Mouse (Mus musculus): ENCODE measurements at regions not wholly inside any gene's neighbourhood (a gene's known extent, or its start where the extent isn't known, plus 50 kb on each side); places are given as distances from the start of the nearest gene placed in this dataset.

DNA sequence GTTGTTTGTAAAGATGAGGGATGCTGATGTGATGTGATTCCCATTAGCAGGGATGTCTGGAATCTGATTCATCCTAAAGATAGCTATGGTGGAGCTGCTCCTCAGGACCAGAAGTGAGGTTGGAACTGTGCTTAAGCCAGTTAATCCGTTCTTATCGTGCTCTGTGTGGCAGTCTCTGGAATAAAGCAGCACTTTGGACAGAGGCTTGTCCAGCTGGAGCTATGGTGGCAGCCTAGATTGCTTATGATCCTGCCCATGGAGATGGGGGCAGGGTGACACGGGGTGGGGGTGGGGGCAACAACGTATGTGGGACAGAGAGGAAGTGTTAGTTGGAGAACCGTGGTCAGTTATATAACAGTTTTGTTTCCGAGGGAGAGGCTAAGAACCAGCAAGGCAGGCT lies 82.0 kb upstream of the Arhgap32 start:
- ATAC-seq (replicated peaks; ENCODE audit: insufficient number of reproducible peaks, low FRiP score, low TSS enrichment, poor library complexity, severe bottlenecking), result no peak

GRCm38 (mm10) chr9:32039999-32040398 lies 75.9 kb upstream of the Arhgap32 start:
- no peak for ATAC-seq (replicated peaks; ENCODE audit: insufficient number of reproducible peaks, low FRiP score, low TSS enrichment, poor library complexity, severe bottlenecking)

DNA sequence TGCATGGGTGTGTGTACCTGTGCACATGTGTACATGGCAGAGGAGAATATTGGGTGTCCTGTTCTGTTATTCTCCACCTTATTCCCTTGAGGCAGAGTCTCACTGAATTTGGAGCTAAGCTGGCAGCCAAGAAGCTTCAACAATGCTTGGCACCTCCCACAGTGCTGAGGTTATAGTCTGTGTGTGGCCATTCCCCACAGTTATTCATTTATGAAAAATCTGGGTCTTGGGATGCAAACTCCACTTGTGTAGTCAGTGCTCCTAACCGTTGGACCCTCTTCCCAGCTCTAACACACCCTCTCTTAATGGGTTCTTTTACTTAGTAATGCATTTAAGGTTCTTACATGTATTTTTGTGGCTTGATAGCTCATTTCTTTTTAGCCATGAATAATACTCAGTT lies 72.6 kb upstream of the Arhgap32 start:
- no peak for ATAC-seq (replicated peaks; ENCODE audit: insufficient number of reproducible peaks, low FRiP score, low TSS enrichment, poor library complexity, severe bottlenecking)

DNA sequence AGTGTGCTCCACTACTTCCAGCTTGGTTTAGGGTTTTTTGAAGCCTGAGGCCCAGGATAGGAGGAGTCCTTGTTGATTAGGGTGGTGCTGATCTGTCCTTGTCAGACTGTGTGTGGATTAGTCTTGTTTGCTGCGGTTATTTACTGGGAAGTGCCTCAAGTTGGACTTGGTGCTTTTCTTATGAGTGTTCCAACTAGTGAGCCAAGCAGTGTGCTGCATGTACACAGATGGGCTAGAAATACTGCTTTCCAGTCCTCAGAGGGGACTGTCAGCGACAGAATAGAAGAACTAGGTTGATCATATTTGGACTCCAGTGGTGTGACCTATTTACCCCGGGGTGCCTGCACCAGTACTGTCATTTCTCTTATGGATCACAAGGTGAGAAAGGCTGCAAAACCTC lies 69.1 kb upstream of the Arhgap32 start:
- no peak for ATAC-seq (replicated peaks; ENCODE audit: insufficient number of reproducible peaks, low FRiP score, low TSS enrichment, poor library complexity, severe bottlenecking)

- no peak for ATAC-seq (replicated peaks; ENCODE audit: insufficient number of reproducible peaks, low FRiP score, low TSS enrichment, poor library complexity, severe bottlenecking)
Measured at GRCm38 (mm10) chr9:32048941-32049340, 67.0 kb upstream of the Arhgap32 start.

- ATAC-seq (replicated peaks; ENCODE audit: insufficient number of reproducible peaks, low FRiP score, low TSS enrichment, poor library complexity, severe bottlenecking), result no peak
Measured at GRCm38 (mm10) chr9:32049546-32049945, 66.4 kb upstream of the Arhgap32 start.

GRCm38 (mm10) chr9:32053886-32054615 lies 61.9 kb upstream of the Arhgap32 start:
- ATAC-seq (replicated peaks; ENCODE audit: insufficient number of reproducible peaks, low FRiP score, low TSS enrichment, poor library complexity, severe bottlenecking), result no peak

DNA sequence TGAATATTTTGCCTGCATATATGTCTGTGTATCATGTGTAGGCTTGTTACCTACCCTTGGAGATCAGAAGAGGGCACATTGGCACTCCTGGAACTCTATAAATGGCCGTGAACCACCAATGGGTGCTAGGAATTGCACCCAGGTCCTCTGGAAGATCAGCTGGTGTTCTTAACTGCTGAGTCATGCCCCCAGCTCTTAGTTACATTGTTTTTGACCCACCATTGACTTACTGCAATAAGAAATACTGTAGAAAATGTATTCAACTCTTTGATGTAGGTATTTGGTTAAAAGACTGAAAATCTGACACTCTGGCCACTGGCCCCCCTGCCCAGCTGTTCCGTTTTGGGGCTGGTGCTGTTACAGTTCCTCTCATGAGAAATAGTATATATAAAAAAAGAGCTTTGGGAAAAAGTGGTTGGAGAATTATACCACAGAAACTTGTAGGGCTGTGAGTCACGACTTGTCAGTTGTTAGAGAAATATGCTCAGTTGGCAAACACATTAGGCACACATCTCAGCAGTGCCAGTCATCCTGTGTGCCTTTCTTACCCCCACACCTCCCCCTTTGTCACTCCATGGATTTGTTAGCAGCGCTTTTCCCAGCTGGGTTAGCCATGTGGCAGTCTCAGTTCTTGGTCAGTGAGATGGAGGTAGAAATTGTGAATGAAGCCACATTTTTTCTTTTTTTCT lies 58.4 kb upstream of the Arhgap32 start:
- no peak for ATAC-seq (replicated peaks; ENCODE audit: insufficient number of reproducible peaks, low FRiP score, low TSS enrichment, poor library complexity, severe bottlenecking)

- ATAC-seq (replicated peaks; ENCODE audit: insufficient number of reproducible peaks, low FRiP score, low TSS enrichment, poor library complexity, severe bottlenecking), result no peak
Measured at GRCm38 (mm10) chr9:32062740-32063139, 53.2 kb upstream of the Arhgap32 start.

DNA sequence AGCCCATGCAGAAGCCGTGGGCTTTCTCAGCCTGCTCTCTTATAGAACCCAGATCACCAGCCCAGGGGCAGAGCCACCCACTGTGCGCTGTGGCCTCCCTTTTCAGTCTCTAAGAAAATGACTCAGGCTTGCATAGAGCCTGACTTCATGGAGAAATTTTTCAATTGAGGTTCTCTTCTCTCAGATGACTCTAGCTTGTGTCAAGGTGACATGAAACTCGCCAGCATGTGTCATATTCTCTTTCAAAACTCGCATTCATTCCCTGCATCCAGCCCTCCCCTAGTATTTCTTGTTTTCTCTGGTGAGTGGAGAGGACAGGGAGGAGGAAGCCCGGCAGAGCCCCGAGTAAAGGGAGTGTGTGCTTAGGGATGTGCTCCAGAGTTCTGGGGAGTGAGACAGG lies 52.4 kb upstream of the Arhgap32 start:
- no peak for ATAC-seq (replicated peaks; ENCODE audit: insufficient number of reproducible peaks, low FRiP score, low TSS enrichment, poor library complexity, severe bottlenecking)

- no peak for ATAC-seq (replicated peaks; ENCODE audit: insufficient number of reproducible peaks, low FRiP score, low TSS enrichment, poor library complexity, severe bottlenecking)
Measured at GRCm38 (mm10) chr9:32064007-32064550, 51.9 kb upstream of the Arhgap32 start.
